Mouse (Mus musculus): ENCODE results near the gene Setd1b. TPM values are rescaled to one million over a fixed set of nuclear protein-coding genes. Genes with fewer than 3 reads are reported as not detected.

Setd1b gene
- polyA plus RNA-seq, 1 experiment from 2014 or later: 13.0 TPM

- peaks cover 13% of the 10 kb centered on the region for H3K4me1 ChIP-seq
- H3K4me2 ChIP-seq (replicated peaks): no peak overlapping the region
- H3K4me3 ChIP-seq: no peak overlapping the region
- 0 out of 2 replicates have a peak, but pooled peaks cover 6% of the 10 kb centered on the region for H3K36me3 ChIP-seq
- no peaks in the 10 kb centered on the region for H3K27me3 ChIP-seq (replicated peaks)
- peak; percentile 51 for ATAC-seq (ENCODE audit: low FRiP score, low read depth)
- 31% methylated on average over 7 of the region's 7 CpGs for WGBS
- no peak overlapping the region for H3K9ac ChIP-seq
- H3K27ac ChIP-seq: no peak overlapping the region
- no peaks in the 10 kb centered on the region for H3K9me3 ChIP-seq
These were observed 27.1 kb upstream of the Setd1b start for GRCm38 (mm10) chr5:123114924-123115323.

GRCm38 (mm10) chr5:123116080-123116479, 25.9 kb upstream of the Setd1b start:
- no peaks in the 10 kb centered on the region for H3K9me3 ChIP-seq
- no peak overlapping the region for H3K27ac ChIP-seq
- peaks cover 13% of the 10 kb centered on the region for H3K4me1 ChIP-seq
- 0 out of 2 replicates have a peak, but pooled peaks cover 6% of the 10 kb centered on the region for H3K36me3 ChIP-seq
- no peak for ATAC-seq (ENCODE audit: low FRiP score, low read depth)
- H3K9ac ChIP-seq: no peak overlapping the region
- H3K27me3 ChIP-seq (replicated peaks): no peaks in the 10 kb centered on the region
- WGBS: 83% methylated on average over 8 of the region's 8 CpGs
- no peak overlapping the region for H3K4me3 ChIP-seq
- H3K4me2 ChIP-seq (replicated peaks): no peak overlapping the region

- peaks cover 7% of the 10 kb centered on the region; the same call in 1 of the 2 replicates for H3K36me3 ChIP-seq
- H3K4me3 ChIP-seq: no peak overlapping the region
- H3K4me1 ChIP-seq: peaks cover 13% of the 10 kb centered on the region
- ATAC-seq (ENCODE audit: low FRiP score, low read depth): no peak
- H3K9ac ChIP-seq: no peak overlapping the region
- no peak overlapping the region for H3K27ac ChIP-seq
- no peaks in the 10 kb centered on the region for H3K27me3 ChIP-seq (replicated peaks)
- H3K9me3 ChIP-seq: peaks cover 1% of the 10 kb centered on the region; the same call in 1 of the 2 replicates
- H3K4me2 ChIP-seq (replicated peaks): no peak overlapping the region
- WGBS: 14% methylated on average over 10 of the region's 10 CpGs
These were observed 24.7 kb upstream of the Setd1b start for GRCm38 (mm10) chr5:123117257-123117656.

DNA sequence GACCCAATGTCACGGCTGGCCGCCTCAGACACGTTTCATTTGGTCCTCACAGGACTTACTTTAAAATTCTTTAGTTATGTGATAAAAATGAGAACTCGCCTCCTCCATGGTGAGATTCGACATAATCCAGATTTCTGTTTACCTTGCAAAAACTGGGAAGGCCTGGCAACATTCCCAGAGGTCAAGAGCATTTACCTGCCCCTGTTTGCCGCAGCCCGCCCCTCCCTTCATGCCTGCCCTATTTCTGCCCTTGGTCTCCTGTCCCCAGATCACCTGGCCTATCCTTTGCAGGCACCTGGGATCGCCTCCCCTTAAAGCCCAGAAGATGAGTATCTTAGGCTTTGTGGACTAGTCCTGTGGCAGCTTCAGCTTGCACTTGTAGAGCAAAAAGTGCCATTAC, 24.2 kb upstream of the Setd1b start:
- H3K4me1 ChIP-seq: peaks cover 13% of the 10 kb centered on the region
- no peak overlapping the region for H3K27ac ChIP-seq
- ATAC-seq (ENCODE audit: low FRiP score, low read depth): no peak
- WGBS: 85% methylated on average over 8 of the region's 8 CpGs
- H3K4me3 ChIP-seq: no peak overlapping the region
- H3K9ac ChIP-seq: no peak overlapping the region
- H3K4me2 ChIP-seq (replicated peaks): no peak overlapping the region
- peaks cover 12% of the 10 kb centered on the region; the same call in 1 of the 2 replicates for H3K36me3 ChIP-seq
- peaks cover 4% of the 10 kb centered on the region; the same call in 1 of the 2 replicates for H3K9me3 ChIP-seq
- no peaks in the 10 kb centered on the region for H3K27me3 ChIP-seq (replicated peaks)

GRCm38 (mm10) chr5:123118826-123119225, 23.2 kb upstream of the Setd1b start:
- Histone ChIP-seq H3K9me3 (peaks cover 4% of the 10 kb centered on the region; the same call in 1 of the 2 replicates), H3K9ac (no peak overlapping the region), H3K4me3 (no peak overlapping the region), H3K27ac (no peak overlapping the region), H3K4me2 (replicated peaks) (no peak overlapping the region), H3K27me3 (replicated peaks) (no peaks in the 10 kb centered on the region), H3K36me3 (peaks cover 20% of the 10 kb centered on the region), H3K4me1 (peaks cover 13% of the 10 kb centered on the region)
- ATAC-seq (ENCODE audit: low FRiP score, low read depth): no peak
- 89% methylated on average over 10 of the region's 10 CpGs for WGBS

DNA sequence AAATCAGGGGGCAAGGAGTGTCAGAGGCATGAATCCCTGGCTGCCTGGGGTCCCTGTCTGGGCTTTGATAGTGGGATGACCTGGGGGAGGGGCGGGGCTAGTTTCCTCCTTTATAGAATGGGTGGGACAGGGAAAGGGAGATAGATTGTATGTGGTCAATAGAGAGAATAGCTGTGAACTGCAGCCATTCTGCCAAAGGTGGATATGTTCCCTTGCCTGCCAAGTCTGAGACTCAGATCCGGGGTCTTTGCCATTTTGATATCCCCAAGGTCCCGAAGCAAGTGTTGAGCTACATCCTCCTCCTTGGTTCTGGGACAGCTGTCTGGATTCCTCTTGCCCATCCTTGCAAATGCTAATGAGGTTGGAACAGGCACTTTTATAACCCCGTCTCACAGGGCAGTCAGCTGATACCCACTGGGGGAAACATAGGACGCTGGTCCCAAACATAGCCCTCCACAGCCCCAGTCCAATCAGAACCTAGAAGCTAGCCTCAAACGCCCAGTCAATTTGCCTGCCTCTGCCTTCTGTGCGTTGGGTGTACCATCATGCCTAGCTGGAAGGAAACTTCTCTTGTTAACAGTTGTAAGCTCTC, 21.3 kb upstream of the Setd1b start:
- no peak for ATAC-seq (ENCODE audit: low FRiP score, low read depth)
- no peaks in the 10 kb centered on the region for H3K27me3 ChIP-seq (replicated peaks)
- H3K4me3 ChIP-seq: no peak overlapping the region
- H3K36me3 ChIP-seq: peaks cover 28% of the 10 kb centered on the region
- H3K27ac ChIP-seq: no peak overlapping the region
- peaks cover 10% of the 10 kb centered on the region; the same call in 1 of the 2 replicates for H3K4me1 ChIP-seq
- peaks cover 4% of the 10 kb centered on the region; the same call in 1 of the 2 replicates for H3K9me3 ChIP-seq
- 40% methylated on average over 7 of the region's 7 CpGs for WGBS
- H3K9ac ChIP-seq: no peak overlapping the region
- H3K4me2 ChIP-seq (replicated peaks): no peak overlapping the region

DNA sequence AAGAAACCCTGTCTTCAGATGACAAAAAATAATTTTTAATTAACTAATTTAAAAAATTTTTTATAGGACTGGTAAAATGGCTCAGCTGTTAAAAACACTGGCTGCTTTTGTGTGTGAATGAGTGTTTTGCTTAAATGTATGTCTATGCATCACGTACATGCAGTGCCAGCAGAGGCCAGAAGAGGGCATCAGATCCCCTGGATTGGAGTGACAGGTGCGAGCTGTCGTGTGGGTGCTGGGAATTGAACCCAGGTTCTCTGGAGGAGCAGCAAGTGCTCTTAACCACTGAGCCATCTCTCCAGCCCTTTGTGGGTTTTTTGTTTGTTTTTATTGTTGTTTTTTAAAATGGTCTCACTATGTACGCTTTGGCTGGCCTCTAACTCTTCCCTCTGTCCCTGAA, 19.8 kb upstream of the Setd1b start:
- ATAC-seq (ENCODE audit: low FRiP score, low read depth): no peak
- H3K9ac ChIP-seq: no peak overlapping the region
- H3K4me3 ChIP-seq: no peak overlapping the region
- H3K9me3 ChIP-seq: peaks cover 4% of the 10 kb centered on the region; the same call in 1 of the 2 replicates
- 88% methylated on average over 4 of the region's 4 CpGs for WGBS
- peaks cover 36% of the 10 kb centered on the region for H3K36me3 ChIP-seq
- peaks cover 10% of the 10 kb centered on the region; the same call in 1 of the 2 replicates for H3K4me1 ChIP-seq
- no peaks in the 10 kb centered on the region for H3K27me3 ChIP-seq (replicated peaks)
- H3K4me2 ChIP-seq (replicated peaks): no peak overlapping the region
- H3K27ac ChIP-seq: no peak overlapping the region

DNA sequence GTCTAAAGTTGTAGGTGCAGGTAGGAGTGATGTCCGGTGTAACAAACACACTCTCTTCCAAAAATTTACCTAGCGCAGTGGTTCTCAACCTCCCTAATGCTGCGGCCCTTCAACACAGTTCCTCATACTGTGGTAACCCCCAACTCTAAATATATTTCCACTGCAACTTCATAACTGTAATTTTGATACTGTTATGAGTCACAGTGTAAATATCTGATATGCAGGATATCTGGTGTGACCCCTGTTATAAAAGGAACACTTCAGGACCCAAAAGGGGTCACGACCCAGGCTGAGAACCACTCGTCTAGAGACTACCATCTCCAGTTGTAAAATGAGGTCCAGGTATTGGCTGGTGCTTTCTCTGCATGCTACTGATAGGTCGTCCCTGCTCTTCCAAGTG, 16.9 kb upstream of the Setd1b start:
- no peak overlapping the region for H3K4me3 ChIP-seq
- 85% methylated on average over 6 of the region's 6 CpGs for WGBS
- peaks cover 4% of the 10 kb centered on the region; the same call in 1 of the 2 replicates for H3K9me3 ChIP-seq
- no peaks in the 10 kb centered on the region for H3K27me3 ChIP-seq (replicated peaks)
- no peak for ATAC-seq (ENCODE audit: low FRiP score, low read depth)
- no peak overlapping the region for H3K27ac ChIP-seq
- peaks cover 47% of the 10 kb centered on the region for H3K36me3 ChIP-seq
- no peak overlapping the region for H3K4me2 ChIP-seq (replicated peaks)
- H3K9ac ChIP-seq: no peak overlapping the region
- peaks cover 10% of the 10 kb centered on the region; the same call in 1 of the 2 replicates for H3K4me1 ChIP-seq

DNA sequence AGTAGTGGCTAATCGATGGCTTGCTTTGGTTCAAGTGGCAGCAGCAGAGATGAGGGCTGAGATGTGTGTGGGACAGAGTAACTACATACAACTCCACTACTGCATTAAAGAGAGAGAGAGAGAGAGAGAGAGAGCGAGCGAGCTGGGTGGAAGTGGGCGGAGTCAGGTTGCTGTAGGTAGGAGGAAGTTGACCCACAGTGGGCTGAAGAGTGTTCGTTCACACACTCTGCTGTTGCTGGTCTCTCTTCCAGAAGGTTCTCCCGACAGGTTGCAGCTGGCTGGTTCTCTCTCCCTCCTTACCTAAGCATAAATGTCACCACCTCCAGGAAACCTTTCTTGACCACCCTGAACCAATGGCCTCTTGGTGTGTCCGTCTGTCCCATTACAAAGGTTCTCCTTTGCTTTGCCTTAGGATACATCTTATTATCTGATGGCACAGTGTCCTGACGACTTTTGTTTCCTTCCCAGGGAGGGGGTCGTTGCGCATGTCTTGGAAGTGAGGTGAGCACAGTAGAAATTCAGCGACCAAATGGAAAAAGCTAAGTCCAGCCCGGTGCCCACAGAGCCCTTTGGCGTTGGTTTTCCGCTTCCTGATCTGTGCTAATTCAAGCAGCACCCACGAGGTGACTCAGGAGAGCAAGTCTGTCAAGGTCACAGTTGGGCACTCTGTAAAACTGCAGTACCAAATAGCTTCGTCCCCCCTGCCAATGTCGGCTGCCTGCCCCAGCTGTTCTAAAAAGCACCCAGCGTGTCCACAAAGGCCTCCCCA, 16.2 kb upstream of the Setd1b start:
- Histone ChIP-seq H3K9me3 (peaks cover 4% of the 10 kb centered on the region; the same call in 1 of the 2 replicates), H3K36me3 (peaks cover 54% of the 10 kb centered on the region), H3K4me1 (peaks cover 3% of the 10 kb centered on the region; the same call in 1 of the 2 replicates), H3K27ac (no peak overlapping the region), H3K9ac (no peak overlapping the region), H3K4me2 (replicated peaks) (no peak overlapping the region), H3K27me3 (replicated peaks) (no peaks in the 10 kb centered on the region), H3K4me3 (no peak overlapping the region)
- ATAC-seq (ENCODE audit: low FRiP score, low read depth): no peak
- WGBS: 84% methylated on average over 18 of the region's 18 CpGs

DNA sequence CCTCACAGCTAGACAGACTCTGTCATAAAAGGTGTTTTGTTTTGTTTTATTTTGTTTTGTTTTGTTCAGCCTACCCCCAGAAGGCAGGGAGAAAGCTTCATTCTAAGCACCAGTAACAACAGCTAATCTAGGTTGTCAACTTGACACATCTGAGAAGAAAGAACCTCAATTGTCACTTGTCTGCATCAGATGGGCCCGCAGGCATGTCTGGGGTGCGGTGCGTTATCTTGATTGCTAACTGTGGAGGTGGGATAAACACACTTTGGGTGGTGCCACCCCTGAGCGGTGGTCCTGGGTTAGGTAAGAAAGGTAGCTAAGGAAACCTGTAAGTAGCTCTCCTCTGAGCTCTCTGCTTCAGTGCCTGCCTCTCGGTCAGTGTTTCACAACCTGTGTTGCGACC, 15.0 kb upstream of the Setd1b start:
- Histone ChIP-seq H3K4me1 (peaks cover 8% of the 10 kb centered on the region), H3K4me3 (no peak overlapping the region), H3K4me2 (replicated peaks) (no peak overlapping the region), H3K9me3 (peaks cover 4% of the 10 kb centered on the region; the same call in 1 of the 2 replicates), H3K27ac (no peak overlapping the region), H3K27me3 (replicated peaks) (no peaks in the 10 kb centered on the region), H3K9ac (no peak overlapping the region), H3K36me3 (peaks cover 65% of the 10 kb centered on the region)
- no peak for ATAC-seq (ENCODE audit: low FRiP score, low read depth)
- WGBS: 76% methylated on average over 6 of the region's 6 CpGs

- H3K36me3 ChIP-seq: peaks cover 54% of the 10 kb centered on the region
- WGBS: 68% methylated on average over 10 of the region's 10 CpGs
These were observed 13.4 kb upstream of the Setd1b start for GRCm38 (mm10) chr5:123128426-123129169.

More at GRCm38 (mm10) chr5:123128426-123129169, 13.4 kb upstream of the Setd1b start:
- H3K9me3 ChIP-seq: no peaks in the 10 kb centered on the region
- H3K27me3 ChIP-seq (replicated peaks): no peaks in the 10 kb centered on the region
- no peak overlapping the region for H3K4me2 ChIP-seq (replicated peaks)
- H3K4me1 ChIP-seq: peaks cover 23% of the 10 kb centered on the region
- no peak overlapping the region for H3K9ac ChIP-seq
- H3K4me3 ChIP-seq: no peak overlapping the region
- no peak for ATAC-seq (ENCODE audit: low FRiP score, low read depth)
- H3K27ac ChIP-seq: no peak overlapping the region
